Mouse (Mus musculus) thymus, postnatal 14 days (tissue): ENCODE data around the gene Celf6.

Experiments used
- DNase-seq: peaks from one replicate; pipeline ENCODE4 v3.0.0; 2021

Celf6 gene

DNA sequence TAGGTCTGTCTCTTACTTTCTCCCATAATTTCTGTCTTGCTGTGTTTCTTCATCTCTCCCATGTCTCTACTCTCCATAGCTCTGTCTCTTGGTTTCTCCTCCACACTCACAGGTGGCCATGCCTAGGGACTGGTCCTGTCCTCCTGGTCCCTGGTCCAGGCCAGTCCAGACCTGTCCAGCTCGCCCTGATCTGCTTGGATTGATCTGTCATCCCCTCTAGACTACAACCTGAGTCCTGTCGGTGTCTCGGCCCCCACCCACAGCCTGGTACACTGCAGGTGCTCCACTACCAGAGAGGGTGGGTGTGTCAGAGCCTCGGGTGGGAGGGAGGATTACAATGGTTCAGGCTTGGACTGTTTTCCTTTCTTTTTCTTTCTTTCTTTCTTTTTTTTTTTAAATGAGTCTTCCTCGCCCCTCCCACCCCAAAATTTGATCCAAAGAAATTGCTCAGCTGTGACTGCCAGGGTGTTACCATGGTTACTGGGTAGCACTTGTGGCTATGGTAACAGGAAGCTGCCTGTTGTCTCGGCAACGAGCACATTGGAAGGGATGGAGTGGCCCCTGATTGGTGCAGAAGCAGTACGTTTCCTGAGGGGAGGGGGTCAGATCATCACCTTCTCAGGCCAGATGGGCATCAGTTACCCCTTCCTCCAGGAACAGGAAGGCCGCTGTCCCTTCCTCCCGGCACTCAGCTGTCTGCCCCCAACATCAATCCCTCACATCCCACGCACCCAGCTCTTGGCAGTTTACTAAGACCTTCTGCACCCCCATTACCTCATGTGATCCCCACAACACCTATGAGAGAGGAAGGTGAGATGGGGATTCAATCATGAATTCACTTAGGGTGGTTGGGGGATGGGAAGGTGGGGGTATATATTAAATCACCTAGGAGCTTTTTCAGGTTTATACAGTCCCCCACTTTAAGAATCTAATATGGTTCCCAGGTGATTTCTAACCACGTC is 11.3 kb downstream of the Celf6 start:
- DNase-seq: no peak

DNA sequence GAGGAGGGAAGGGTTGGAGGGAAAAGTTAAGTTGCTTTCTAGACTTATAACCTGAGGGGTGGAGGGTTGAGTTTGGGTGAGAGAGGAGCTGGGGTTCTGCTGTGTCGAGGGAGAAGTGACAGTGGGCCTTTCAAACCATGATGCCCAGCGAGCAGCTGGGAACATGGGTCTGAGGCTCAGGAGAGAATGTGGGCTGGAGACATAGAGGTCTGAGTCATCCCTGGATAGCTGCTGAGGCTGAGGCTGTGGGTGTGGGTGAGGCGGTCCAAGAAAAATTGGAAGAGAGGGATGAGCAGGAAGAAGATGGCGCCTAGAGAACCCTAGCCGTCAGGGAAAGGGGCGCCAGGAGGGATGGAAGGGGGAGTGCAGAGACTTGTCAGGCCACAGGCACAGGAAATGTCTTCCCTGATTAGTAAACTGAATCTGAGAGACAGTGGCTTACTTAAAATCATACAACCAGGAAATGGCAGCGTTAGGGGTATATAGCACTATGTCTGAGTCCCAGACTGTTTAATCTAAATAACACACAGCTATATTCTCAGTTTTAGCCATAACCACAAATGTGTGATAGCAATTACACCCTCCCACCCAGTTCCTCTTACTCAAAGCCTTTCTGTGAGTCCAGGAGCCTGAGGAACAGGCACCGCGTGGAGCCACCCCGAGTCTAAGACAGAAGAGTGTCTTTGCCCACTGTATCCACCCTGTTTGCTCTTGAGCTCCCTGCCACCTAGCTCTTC is 12.2 kb downstream of the Celf6 start:
- DNase-seq: no peak

DNA sequence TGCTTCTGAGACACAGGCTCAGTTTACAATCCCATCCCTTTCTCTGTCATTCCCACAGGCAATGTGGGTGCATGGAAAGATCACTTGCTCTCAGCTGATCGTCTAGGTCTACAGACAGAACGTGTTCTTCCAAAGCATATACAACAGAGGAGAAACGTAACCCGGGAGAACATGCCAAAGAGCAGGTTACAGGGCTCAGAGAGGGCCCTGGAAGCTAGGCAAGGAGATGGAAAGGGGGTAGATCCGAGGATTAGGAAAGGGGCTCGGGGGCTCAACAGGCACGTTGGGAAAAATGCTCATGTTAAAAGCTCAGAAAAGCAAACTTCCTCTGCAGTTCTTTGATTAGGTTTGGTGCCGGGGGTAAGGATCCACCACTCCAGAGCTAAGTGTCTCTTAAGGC is 23.9 kb downstream of the Celf6 start:
- no peak for DNase-seq

DNA sequence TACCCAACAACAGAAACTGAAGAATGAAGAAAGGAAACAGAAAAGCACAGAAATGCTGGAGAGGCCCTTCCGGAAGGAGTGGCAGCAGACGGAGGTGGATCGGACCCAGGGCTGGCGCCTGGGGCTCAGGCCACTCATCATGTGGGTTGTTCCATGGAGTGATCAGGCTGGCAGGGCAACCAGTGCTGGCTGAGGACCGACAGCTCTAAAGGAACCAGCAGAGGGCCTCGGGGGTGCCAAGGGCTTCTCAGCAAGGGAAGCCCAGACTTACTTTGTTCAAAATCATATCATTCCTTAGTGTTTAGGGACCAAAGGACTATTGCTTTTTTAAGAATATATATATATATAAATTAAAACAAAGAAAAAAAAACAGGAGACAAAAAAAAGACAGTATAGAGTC is 28.2 kb downstream of the Celf6 start:
- DNase-seq: no peak

DNA sequence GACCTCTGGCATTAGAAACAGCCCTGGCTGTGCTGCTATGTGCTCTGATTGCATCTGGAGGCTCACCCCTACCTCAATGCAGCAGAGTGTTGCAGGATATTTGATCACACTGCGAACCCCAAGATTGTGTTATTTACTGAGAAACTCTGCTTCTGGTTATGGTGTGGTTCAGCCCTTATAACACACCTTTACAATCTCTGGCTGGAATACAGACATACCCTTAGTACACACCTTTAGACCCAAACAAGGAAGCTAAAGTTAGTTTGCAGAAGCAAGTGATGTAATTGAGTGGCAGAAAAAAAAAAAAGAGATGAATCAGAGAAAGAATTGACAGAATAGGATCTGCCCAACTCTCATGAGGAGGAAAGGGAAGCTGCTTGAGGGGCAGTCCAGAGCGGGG is 33.2 kb downstream of the Celf6 start:
- DNase-seq: no peak

DNA sequence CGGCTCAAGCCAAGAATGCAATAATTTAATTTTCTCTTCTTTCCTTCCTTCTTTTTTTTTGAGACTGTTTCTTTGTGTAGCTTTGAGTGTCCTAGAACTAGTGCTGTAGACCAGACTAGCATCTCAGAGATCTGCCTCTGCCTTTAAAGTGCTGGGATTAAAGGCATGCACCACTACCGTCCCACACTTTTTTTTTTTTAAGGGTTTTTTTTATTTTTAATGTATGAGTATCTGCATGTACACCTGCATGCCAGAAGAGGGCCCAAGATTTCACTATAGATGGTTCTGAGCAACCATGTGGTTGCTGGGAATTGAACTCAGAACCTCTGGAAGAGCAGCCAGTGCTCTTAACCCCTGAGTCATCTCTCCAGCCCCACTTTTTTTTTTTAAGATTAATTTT is 38.1 kb downstream of the Celf6 start:
- no peak for DNase-seq

DNA sequence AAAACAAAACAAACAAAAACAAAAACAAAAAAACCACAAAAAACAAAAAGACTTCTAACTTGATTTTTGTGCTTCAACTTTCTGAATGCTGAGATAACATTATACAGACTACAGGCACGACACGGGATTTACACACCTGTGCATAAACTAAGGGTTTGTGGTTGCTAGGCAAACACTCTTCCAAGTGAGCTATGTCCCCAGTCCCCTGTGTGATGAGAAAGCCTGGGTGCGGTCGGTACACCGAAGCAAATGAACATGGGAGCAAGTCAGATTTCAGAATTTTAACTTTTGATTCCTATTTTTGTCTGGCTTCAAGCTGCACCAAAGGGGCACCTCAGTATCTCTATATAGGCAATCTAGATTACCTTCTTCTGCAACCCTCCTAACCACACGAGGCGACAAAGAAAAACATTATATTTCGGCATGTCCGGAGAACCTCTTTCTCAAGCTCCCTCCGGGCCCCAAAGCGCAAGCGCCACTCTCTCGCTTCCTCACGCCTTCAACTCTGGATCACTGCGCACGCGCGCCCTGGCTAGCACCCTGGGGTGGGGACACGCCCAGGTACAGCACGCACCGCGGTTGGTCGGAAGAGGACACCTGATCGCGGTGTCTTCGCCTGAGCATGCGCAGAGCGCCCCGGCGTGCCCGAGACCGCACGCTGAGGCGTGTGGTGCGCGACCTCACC is 39.0 kb downstream of the Celf6 start, which contains the start of gene Parp6:
Parp6 (plus strand) TSS at position 663 of the 685 bp plus-strand sequence.
- DNase-seq: peak; percentile 100

DNA sequence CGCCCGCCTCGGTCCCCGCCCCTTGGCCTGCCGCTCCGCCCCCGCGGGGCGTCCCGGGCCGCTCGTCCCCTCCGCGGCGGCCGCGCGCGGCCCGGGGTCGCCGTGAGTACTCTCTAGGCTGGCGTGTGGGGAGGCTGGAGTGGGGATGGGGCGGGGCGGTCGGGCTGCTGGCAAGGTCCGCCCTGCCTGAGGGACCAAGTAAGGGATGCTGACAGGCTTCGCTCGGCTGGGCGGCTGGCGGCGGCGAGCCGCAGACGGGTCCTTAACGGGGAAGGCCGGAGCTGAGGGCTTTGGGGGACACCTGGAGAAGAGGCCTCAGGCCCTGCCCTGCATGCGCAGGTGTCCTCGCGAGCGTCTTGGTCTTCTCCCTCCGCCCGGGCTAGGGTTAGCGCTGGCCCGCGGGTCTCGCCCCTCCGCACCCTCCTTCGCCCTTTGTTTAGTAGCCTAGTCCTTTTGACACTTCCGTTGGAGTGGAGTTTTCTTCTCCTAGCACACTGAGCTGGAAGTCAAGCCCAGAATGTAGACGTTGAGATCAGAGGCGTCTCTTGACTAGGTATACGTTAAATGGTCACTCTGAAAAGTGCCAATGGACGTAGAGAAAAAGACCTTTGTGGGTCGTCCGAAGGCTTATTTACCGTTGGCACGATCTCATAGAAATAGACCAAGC is 39.7 kb downstream of the Celf6 start:
- no peak for DNase-seq

DNA sequence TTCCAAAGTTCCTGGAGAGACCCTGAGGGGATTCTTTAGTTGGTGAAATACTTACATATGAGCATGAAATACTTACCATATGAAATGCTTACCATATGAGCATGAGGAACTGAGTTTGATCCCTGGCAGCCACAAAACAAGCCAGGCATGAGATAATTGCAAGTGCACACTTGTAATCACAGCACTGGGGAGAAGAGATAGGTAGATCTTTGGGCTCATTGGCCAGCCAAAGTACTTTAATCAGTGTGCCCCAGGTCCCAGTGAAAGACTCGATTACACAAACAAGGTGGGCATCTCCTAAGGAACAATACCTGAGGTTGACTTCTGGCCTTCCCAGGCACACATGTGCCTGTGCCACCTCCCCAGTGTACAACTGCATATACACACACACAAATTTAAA is 60.7 kb downstream of the Celf6 start:
- DNase-seq: no peak

DNA sequence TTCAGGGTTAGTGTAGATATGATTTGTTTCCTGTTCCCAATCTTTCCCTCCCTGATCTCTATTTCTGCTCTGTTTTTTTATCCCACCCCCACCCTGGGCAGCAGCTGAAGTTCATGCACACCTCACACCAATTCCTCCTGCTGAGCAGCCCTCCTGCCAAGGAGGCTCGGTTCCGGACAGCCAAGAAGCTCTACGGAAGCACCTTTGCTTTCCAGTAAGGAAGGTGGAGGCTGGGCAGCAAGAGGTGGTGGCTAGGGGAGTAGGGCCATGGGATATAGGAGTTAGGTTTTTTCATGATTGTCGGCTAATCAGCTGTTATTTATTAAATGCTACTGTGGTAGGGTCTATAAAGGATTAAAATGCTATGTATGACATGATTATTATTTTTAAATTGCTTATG is 62.2 kb downstream of the Celf6 start:
- no peak for DNase-seq

DNA sequence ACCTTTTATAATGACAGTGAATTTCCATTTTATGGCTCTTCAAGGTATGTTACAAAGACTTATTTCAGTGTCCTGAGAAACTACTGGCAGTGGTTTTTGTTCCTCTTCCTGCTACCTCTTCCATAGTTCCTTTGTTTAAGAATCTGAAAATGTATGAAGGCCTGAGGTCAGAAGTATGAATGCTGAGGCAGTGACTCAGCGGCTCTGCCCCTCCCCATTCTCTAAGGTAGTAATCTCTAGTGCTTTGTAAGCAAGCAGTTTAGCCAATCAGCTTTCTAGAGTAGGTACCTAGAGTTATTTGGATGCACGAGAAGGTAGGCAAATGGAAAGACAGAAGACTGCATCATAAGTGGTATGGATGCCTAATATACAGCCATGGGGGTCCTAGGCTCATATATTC is 63.6 kb downstream of the Celf6 start:
- no peak for DNase-seq

DNA sequence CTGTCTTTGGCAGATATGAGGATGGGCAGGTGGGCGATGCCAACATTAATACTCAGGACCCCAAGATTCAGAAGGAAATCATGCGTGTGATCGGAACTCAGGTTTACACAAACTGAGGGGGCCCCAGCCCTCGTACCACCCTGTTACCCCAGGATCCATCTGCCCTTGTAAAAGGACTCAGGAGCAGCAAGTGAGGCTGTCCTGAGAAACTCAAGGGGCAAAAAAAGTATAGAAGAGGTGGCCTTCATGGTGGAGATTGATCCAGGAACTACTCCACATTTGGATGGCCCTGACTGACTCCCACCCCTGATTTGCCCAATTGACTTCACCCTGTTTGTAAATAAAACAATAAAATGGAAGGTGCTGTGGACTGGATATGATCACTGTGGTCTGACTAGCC is 72.2 kb downstream of the Celf6 start:
- DNase-seq: no peak

DNA sequence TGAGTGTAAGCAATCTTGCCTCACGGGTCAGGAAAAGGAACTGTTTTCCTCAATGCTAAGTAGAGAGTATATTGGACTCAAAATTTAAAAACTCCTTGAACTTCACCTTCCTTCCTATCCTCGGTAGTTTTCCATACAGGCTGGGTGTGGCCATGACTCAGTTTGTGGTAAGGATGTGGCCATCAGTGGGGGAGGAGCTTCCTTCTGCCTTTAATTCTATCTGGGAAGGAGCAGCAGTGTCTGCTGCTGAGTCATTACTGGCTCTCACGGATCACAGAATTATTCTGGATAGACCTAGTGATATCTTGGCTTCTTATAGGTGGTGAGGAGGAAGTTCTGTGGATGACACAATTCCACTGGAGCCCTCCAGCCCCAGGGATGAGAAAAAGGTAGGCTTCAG is 75.7 kb downstream of the Celf6 start:
- no peak for DNase-seq

DNA sequence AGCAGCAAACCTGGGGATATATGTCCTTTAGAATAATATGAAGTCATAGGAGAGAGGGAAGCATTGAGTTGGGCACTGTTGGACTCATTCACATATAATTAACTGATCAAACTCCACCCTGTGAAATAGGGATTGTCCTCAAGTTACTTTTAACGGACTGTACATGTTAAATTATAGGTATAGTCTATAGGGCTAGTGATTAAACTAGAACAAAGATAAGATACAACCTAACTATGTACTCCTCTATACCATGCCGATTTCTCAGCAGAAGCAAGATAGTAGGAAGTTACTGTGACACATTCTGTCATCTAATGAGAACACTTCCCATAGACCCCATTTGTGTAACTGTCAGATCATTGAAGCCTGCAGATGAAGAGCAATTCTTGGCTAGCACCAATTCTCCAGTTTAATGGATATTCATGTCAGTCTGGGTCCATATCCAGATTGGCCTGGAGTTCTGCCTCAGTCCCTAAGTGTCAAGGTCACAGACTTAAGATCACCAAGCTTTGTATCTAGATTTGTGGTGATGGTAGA is 76.8 kb downstream of the Celf6 start:
- DNase-seq: no peak

DNA sequence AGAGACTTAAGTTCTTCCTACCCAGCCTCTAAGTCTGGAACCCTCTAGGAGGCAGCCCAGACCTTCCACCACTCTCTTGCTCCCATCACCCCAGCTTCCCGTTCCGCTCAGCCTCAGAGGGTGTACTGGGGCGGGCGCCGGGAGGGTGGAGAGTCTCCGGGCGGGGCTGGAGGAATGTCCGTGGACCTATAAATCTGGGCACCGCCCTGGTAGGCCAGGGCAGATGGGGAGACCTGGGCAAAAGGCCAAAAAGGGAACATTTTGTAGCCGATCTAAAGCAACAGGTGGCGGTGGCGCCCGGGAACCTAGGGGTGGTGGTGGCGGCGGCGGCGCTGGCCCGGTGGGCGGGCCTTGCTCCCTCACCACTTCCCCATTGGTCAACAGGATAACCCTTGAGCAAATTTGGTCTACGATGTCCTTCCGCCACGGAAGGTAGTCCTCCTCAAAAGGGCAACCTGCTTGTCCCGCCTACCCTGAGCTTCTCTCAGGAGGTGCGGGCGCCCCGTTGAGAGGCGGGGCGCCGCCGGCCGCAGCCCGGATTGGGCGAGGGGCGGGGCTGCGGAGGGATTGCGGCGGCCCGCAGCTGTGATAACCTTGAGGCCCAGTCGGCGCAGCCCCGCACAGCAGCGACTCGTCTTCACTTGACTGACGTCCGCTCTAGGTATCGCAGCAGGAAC is 78.4 kb downstream of the Celf6 start, which contains the start of gene Pkm:
Pkm (plus strand) TSS at position 411 of the 677 bp plus-strand sequence.
- DNase-seq: peak; percentile 98
